Mouse (Mus musculus) kidney, postnatal 14 days (tissue): ENCODE measurements at regions not wholly inside any gene's neighbourhood (a gene's known extent, or its start where the extent isn't known, plus 50 kb on each side); places are given as distances from the start of the nearest gene placed in this dataset.

ENCODE experiments used
- DNase-seq: peaks from one replicate; pipeline ENCODE4 v3.0.0; 2022; ENCODE audit warnings: mixed read lengths

- DNase-seq: no peak
Observed at GRCm38 (mm10) chr4:127862875-127863274, 107.9 kb downstream of the CK137956 start.

DNA sequence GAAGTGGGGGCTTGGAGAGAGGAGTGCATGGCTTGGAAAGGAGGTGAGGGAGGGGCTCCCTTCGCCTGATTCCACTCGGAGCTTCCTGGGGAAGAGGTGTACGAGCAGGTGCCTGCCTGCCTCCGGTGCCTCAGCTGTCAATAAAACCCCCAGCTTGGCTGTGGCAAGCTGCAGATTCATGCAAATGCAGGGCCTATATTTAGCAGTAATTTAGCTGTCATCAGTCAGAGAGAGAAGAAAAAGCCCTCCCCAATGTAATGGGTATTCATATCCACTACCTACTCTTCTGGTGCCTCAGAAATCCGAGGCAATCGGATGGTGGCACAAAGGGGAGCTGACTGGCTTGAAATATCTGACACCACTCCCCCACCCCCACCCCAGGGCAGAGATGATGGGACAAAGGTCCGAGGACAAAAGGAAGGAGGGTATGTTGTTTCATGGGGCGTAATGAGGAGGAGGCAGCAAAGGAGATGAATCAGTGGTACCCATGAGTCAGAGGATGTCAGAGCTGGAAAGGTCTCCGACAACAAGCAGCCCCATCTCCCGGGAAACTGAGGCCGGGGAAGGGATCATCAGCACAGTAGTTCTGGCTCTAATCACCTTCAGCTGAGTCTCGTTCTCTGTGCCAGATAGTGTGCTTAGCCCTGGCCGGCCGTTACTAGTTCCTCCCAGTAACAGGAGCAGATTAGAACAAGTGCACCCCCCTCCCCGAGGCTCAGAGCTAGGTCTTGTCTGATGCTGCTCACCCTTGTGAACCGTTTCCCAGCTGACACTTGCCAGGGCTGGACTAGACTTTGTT is 109.2 kb downstream of the CK137956 start:
- no peak for DNase-seq

DNA sequence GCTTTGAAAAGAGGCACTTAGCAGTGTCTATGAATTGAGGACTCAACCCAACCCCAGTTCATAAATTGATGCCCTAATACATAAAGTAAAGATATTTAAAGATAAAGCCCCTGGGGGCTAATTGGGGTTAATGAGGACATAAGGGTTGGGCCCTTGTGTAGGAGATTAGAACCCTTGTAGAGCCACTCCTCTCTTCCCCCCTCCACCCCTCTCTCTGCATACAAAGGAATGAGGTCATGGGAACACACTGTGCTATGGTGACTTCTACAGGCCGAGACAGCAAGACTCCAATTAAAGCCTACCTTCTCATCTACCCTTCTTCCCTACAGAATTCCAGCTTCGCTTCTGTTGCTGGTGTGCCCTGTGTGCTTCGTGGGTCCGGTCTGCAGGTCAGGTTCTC is 110.5 kb downstream of the CK137956 start:
- DNase-seq: no peak

DNA sequence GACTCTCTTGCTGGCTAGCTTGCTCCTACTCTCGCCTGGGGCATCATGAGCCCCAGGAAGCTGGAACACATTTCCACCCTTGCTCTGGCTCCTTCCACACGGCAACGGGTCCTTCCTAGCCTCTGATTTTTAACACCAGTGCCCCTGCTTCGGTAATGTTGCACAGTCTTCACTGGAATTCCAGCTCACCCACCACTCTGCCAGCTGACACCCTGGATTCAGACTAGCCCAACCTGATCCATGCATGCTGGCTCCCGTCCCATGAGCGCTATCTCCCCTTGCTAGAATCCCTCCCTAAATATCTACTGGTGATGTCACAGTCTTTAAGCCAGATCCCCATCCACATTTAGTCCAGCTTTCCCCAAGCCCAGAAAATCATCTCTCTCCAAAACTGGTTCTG is 111.2 kb downstream of the CK137956 start:
- DNase-seq: no peak

DNA sequence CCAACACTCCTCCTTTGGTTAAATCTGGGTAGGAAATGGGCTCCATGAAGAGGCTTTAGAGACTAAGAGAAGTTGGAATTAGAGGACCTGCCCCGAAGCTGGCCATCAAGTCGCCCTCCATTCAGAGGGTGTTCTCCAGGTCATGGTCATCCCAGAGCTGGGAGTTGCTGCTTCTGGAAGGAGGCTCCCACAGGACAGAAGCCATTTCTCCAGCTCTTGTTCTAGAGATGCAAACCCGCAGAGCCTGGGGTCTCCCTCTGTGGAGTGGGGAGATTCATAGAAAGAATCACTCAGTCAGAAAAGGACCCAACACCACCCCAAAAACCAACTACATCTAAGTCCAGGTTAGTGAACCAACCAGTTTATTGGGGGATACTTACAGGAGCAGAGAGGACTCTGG is 112.2 kb downstream of the CK137956 start:
- no peak for DNase-seq

- DNase-seq: no peak
Observed at GRCm38 (mm10) chr4:127855836-127856235, 114.9 kb downstream of the CK137956 start.

GRCm38 (mm10) chr4:127854776-127855409 is 115.9 kb downstream of the CK137956 start:
- no peak for DNase-seq

GRCm38 (mm10) chr4:127849306-127849705 is 121.4 kb downstream of the CK137956 start:
- DNase-seq: no peak

DNA sequence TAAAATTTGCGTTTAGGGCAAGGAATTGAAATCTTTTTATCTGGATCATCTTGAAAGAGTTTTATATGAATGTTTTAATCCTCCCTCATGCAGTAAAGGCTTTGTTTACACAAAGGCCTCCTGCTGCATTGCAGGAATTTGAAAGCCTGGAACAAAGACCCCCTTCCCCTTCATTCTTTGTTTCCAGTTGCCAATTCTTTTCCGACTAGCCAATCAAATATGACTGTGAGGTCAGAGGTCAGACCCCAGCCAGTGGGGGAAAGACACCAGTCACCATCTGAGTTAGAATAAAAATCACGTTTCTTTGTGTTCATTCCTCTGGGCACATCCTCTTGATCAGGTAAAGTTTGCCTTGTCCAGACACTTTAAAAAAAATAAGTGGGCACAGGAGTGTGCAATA is 124.4 kb downstream of the CK137956 start:
- DNase-seq: no peak

GRCm38 (mm10) chr4:127843421-127843820 is 127.3 kb downstream of the CK137956 start:
- no peak for DNase-seq

GRCm38 (mm10) chr4:127833668-127834067 is 137.1 kb downstream of the CK137956 start:
- DNase-seq: no peak

GRCm38 (mm10) chr4:127826988-127827387 is 143.8 kb downstream of the CK137956 start:
- DNase-seq: no peak

- no peak for DNase-seq
Observed at GRCm38 (mm10) chr4:127819501-127819900, 151.2 kb downstream of the CK137956 start.

GRCm38 (mm10) chr4:127819009-127819408 is 151.7 kb downstream of the CK137956 start:
- DNase-seq: no peak

DNA sequence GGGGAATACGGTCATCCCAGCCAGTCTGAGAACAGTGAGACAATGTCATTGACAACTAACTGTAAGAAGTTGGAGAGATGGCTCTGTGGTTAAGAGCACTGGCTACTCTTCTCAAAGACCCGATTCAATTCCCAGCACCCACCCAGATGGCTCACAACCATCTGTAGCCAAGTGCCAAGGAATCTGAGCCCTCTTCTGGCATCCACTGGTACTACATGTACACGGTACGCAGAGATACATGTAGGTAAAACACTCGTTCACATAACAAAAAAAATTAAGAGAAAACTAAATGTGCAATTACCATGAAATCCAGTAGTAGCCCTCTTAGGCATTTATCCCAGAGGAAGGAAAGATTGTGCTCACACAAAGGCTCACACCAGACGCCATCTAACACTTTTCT is 156.1 kb downstream of the CK137956 start:
- no peak for DNase-seq

DNA sequence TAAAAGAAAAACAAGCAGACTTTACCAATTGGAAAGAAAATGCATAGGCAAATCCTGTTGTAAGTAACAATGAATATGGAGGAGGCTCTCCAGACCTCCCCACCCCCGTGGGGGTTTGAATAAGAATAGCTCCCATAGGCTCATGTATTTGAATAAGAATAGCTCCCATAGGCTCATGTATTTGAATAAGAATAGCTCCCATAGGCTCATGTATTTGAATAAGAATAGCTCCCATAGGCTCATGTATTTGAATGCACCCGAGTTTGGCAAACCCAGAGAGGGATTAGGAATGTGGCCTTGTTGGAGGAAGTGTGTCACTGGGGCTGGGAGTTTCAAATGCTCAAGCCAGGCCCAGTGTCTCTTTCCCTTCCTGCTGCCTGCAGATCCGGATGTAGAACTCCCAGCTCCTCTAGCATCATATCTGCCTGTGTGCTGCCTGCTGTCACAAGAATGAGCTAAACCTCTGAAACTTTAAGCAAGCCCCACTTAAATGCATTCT is 158.7 kb downstream of the CK137956 start:
- DNase-seq: no peak

DNA sequence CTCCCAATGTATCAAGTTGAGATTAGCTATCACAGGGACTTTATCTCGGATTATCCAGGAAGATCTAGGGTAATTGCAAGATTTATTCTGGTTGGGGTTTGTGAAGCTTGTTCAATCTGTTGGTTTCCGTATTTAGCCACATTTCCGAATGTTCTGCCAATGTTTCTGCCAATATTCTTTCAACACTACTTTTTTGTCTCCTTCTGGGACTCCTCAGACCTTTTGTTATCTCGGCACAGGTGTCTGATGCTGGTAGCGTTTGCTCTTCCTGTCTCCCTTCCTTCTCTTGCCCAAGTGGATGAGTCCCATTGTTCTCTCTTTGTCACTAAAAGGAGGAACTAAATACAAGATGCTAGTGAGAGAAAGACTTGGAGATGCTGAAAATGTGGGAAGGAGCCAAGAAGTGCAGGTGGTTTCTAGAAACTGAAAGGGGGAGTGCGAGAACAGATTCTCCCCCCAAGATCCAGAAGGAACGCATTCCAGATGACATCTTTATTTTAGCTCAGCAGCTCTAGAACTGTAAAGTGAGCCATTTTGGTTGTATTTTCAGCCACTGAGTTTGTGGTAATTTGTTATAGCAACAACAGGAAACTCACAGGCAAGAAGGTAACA is 159.7 kb downstream of the CK137956 start:
- DNase-seq: no peak

GRCm38 (mm10) chr4:127809006-127809405 is 161.7 kb downstream of the CK137956 start:
- DNase-seq: no peak

DNA sequence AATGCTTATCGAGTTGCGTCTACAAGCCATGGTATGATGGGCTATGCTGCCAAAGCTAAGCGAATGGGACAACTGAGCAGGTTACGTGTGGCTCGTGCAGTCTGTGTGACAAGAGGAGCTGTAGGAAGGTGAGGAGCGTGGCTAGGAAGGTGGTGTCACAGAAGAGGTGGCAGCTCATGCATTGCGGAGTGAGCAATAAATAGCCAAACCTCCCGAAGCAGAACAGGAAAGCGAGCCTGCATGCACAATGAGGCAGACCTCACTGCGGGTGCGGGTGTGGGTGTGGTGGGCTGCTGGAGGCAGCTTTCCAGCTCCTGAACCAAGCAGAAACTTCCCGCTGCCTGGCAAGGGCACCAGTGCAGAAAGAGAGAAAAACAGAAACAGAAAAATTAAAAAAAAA is 181.5 kb downstream of the CK137956 start:
- peak; percentile 2 for DNase-seq

DNA sequence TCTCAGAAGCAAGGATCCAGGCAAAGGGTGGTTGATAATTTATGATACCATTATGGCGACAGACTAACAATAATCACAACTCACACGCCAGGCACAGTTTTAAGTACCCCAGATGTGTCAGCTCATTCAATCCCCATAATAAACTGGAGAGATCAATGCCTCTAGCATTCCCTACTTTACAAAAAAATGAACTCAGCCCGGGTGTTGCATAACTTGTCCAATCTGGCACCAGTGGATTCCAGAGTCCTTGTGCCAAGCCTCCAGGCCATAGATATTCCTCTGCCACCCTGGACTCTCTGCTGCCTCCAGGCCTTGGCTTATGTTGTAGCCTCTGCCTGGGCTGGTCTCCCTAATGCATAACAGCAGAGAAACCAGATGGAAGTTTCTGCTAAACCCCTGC is 185.0 kb downstream of the CK137956 start:
- DNase-seq: no peak

DNA sequence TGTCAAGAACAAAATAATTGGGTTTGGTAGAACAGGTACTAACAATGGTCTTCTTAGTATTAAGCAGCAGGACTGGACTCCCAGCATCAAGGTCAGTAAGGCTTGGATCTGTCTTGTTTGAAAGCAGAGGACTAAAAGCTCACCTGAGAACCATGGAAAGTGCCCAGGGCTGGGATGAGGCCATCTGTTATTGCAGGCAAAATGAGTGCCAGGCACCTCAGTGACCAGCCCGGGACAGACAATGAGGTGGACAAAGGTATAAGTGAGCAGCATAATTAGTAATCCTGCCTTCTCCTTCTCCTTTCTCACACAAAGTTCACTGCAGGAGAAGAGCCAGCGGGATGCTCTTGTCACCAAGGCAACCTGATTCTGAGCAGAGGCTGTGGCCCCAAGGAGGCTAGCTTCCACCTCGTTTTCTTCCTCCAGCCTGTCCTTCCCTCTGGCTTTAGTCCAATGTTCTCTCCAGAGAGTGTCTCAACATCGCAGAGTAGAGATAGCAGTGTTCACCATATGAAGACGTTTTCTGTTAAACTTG is 198.7 kb downstream of the CK137956 start:
- no peak for DNase-seq

DNA sequence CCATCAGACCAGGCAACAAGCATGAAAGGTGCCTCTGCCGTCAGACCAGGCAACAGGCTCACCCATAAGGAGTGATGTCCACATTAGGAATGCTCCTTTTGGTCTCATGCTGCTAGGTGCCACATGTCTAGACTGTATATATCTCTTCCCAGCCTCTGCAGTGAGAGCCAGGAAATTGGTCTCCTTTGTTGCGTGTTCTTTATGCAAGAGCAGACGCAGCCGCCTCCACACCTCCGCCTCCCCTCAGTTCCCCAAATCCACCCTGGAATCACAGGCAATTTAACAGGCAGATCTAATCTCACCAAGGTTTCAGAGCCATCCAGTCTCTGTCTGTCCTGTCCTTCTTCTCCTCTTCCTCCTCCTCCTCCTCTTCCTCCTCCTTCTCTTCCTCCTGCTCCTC is 207.0 kb downstream of the CK137956 start:
- no peak for DNase-seq

DNA sequence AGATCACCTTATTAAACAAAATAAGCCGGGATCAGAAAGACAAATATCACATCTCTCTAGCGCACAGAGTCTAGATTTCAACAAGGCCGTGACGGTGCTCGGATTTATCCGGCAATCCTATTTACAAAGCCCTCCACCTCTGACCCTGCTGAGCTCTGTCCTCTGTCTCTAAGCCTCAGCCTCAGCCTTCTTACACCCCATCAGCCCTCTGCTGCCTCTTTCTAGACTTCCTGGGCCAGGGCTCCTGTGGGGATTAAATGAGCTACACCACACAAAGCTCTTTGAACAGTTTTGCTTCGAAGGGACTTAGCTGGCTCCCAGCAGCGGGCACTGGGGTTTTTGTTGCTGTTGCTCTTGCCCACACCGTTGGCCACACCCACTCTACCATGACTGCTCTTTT is 211.8 kb downstream of the CK137956 start:
- DNase-seq: no peak

GRCm38 (mm10) chr4:127756238-127756637 is 214.5 kb downstream of the CK137956 start:
- DNase-seq: no peak
